Mouse (Mus musculus) hindbrain, embryonic 13.5 days (tissue): ENCODE data around the gene Dap3. TPM values are rescaled to one million over a fixed set of nuclear protein-coding genes. Genes with fewer than 3 reads are reported as not detected.
"Not testable (repeated sequence)": the region's sequence is repeated elsewhere in the genome, so short reads cannot be mapped to it uniquely, and the experiment has no call there.

Experiments used
- ATAC-seq: fragments of 200-750 bp; cut with Nextera tagmentation; 2 replicates; pipeline ENCODE4 v1.8.0; 2017; ENCODE audit warnings: moderate TSS enrichment; ENCODE audit not compliant: low FRiP score
- H3K27ac ChIP-seq: fragments of 300-500 bp; sonication (generic); 2 replicates; pipeline ENCODE4 v1.5.1; 2015; ENCODE audit warnings: inconsistent platforms, mild to moderate bottlenecking, moderate library complexity
- H3K27me3 ChIP-seq: fragments of 300-500 bp; sonication (generic); 2 replicates; pipeline ENCODE4 v1.6.1; 2015; ENCODE audit warnings: mild to moderate bottlenecking, inconsistent platforms
- H3K36me3 ChIP-seq: fragments of 300-500 bp; sonication (generic); 2 replicates; pipeline ENCODE4 v1.6.1; 2015; ENCODE audit warnings: mild to moderate bottlenecking, inconsistent platforms
- H3K4me1 ChIP-seq: fragments of 300-500 bp; sonication (generic); replicated peaks from 2 replicates; pipeline ENCODE4 v1.6.1; 2015; ENCODE audit warnings: inconsistent platforms
- H3K4me2 ChIP-seq: fragments of 300-500 bp; sonication (generic); 2 replicates; pipeline ENCODE4 v1.6.1; 2015; ENCODE audit warnings: inconsistent platforms, mild to moderate bottlenecking, moderate library complexity
- H3K4me3 ChIP-seq: fragments of 300-500 bp; sonication (generic); 2 replicates; pipeline ENCODE4 v1.5.1; 2015; ENCODE audit warnings: mild to moderate bottlenecking, inconsistent platforms
- H3K9ac ChIP-seq: fragments of 300-500 bp; sonication (generic); 2 replicates; pipeline ENCODE4 v1.6.1; 2015; ENCODE audit warnings: mild to moderate bottlenecking, inconsistent platforms
- H3K9me3 ChIP-seq: fragments of 300-500 bp; sonication (generic); 2 replicates; pipeline ENCODE4 v1.6.1; 2016; ENCODE audit warnings: inconsistent platforms
- WGBS: fragments of 180-500 bp; shearing (Covaris S2); methylation state at CpG from one replicate; pipeline ENCODE4 v1.1.7; 2015; 5-methylcytosine and 5-hydroxymethylcytosine counted together
- polyA plus RNA-seq: library from polyadenylated mRNA; unstranded; fragments of >200 nt; fragmentation: Nextera tagmentation; extraction: Ambion mirVana; gene quantifications from 2 replicates; pipeline ENCODE4 v1.2.1, GENCODE M21; 2015

Gene Dap3
- 135 and 140 TPM in 2 replicates for polyA plus RNA-seq

DNA sequence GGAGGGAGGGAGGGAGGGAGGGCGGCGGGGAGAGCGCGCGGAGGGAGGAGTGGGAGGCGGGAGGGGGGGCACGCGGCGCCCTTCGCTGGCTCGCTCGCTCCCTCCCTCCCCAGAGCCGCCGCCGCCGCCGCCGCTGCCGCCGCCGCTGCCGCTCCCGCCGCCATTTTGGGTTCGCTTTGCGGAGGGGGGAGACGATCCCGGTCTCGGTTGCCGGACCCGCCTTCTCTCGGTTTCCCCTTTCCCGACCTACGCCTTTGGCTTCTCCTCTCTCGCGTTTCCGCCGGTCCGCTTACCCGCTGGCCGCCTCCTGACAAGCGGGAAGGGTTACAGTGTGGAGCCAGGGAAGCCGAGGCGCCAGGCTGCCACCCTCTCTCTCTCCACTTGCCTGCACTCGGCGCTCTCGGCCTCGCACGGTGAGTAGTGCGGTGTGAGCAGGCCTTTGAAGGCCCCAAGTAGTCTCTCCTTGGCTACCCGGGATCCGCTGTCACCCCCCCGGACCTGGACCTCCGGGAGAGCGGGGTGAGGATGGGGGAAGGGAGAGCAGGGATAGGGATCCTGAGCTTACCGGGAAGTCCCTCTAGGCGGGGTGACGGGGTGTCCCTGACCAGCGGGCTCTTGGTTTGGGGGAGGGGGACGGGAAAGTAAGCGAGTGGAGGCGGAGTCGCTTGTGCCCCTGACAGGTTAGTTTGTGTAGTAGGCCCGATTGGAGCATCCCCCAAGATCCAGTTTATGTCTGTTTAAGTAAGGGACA, at the start of gene Dap3, which contains the start of gene Ash1l:
TSS of gene Dap3 (minus strand) at position 606 of the 751 bp plus-strand sequence.
TSS of gene Ash1l (plus strand) at position 47 of the 751 bp plus-strand sequence.
- peak within 1 kb of the TSS; percentile 100 for H3K27ac ChIP-seq
- H3K9me3 ChIP-seq: no peaks in the 10 kb centered on the region
- H3K9ac ChIP-seq: peak within 1 kb of the TSS; percentile 95
- peak within 1 kb of the TSS; percentile 90 for H3K4me2 ChIP-seq
- H3K36me3 ChIP-seq: no peaks in the 10 kb centered on the region
- H3K4me1 ChIP-seq: peaks cover 43% of the 10 kb centered on the region
- H3K4me3 ChIP-seq: peak within 1 kb of the TSS; percentile 88
- ATAC-seq: peak; percentile 79
- 1% methylated on average over 37 of the region's 64 CpGs for WGBS
- no peaks in the 10 kb centered on the region for H3K27me3 ChIP-seq

DNA sequence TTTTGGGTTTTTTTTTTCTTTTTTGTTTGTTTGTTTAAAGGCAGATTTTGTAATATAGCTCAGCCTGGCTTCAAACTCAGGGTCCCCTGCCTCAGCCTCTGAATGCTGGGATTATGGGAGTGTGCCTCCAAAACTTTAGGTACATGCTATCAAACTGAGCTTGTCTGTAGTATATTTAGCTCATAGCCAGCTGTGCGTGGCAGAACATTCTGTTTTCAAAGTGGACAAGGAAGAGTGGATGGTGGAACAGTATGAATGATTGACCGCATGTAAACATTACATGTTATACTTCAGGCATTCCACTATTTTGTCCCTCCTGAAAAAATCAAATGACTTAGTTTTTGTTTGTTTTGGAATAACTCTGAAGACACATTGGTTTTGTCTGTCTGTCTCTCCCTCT, 41.8 kb upstream of the Dap3 start:
- Histone ChIP-seq H3K4me2 (no peak overlapping the region), H3K27ac (no peak overlapping the region), H3K9ac (no peak overlapping the region), H3K36me3 (no peaks in the 10 kb centered on the region; the same call in 1 of the 2 replicates), H3K4me1 (no peaks in the 10 kb centered on the region), H3K27me3 (no peaks in the 10 kb centered on the region), H3K9me3 (no peaks in the 10 kb centered on the region), H3K4me3 (no peak overlapping the region)
- ATAC-seq: no peak
- WGBS: 98% methylated on average over 2 of the region's 2 CpGs

DNA sequence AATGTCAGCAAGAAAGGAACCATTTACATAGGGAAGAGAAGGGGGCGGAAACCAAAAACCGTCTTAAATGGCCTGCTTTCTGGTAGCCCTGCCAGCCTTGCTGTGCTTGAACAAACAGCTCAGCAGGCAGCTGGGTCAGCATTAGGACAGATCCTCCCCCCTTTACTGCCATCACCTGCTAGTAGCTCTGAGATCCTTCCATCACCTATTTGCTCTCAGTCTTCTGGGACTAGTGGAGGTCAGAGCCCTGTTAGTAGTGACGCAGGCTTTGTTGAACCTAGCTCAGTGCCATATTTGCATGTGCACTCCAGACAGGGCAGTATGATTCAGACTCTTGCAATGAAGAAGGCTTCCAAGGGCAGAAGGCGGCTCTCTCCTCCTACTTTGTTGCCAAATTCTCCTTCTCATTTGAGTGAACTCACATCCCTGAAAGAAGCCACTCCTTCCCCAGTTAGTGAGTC, 33.0 kb upstream of the Dap3 start:
- Histone ChIP-seq H3K4me1 (peaks cover 7% of the 10 kb centered on the region), H3K27ac (no peak overlapping the region), H3K9ac (no peak overlapping the region), H3K27me3 (no peaks in the 10 kb centered on the region), H3K9me3 (no peaks in the 10 kb centered on the region), H3K4me2 (no peak overlapping the region), H3K36me3 (peaks cover 41% of the 10 kb centered on the region), H3K4me3 (no peak overlapping the region)
- 30% methylated on average over 4 of the region's 4 CpGs for WGBS
- no peak for ATAC-seq

DNA sequence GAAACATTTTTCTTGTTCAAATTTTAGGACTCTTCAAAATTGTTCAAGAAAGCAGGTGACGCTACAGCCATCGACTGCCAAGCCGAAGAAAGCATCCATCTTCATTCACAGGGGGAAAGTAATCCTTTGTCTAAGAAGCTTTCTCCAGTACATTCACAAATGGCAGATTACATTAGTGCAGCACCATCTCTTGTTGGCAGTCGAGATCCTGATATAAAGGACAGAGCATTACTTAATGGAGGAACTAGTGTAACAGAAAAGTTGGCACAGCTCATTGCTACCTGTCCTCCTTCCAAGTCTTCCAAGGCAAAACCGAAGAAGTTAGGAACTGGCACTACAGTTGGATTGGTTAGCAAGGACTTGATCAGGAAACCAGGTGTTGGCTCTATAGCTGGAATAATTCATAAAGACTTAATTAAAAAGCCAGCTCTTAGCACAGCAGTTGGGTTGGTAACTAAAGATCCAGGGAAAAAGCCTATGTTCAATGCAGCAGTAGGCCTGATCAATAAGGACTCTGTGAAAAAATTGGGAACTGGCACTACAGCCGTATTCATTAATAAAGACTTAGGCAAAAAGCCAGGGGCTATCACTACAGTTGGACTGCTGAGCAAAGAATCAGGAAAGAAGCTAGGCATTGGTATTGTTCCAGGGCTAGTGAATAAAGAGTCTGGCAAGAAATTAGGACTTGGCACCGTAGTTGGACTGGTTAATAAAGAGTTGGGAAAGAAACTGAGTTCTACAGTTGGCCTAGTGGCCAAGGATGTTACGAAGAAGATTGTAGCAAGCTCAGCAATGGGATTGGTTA, 30.4 kb upstream of the Dap3 start:
- Histone ChIP-seq H3K27ac (no peak overlapping the region), H3K9ac (no peak overlapping the region), H3K36me3 (peaks cover 41% of the 10 kb centered on the region), H3K9me3 (no peaks in the 10 kb centered on the region), H3K4me2 (no peak overlapping the region), H3K4me1 (peaks cover 7% of the 10 kb centered on the region), H3K4me3 (no peak overlapping the region), H3K27me3 (no peaks in the 10 kb centered on the region)
- 79% methylated on average over 8 of the region's 8 CpGs for WGBS
- ATAC-seq: no peak

DNA sequence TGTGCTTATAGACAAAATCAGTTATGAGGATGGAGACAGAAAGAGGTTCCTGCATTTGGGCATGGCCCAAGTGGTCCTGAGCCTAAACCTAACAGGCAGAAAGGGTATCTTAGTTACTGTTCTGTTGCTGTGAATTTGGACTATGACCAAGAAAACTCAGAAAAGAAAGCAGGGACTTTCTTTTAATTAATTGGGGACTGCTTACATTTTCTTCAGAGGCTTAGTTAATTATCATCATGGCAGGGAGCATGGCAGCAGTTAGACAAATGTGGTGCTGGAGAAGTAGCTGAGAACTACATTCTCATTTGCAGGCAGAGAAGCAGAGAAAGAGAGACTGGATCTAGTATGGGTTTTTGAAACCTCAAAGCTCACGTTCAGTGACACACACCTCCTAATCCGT, 24.0 kb upstream of the Dap3 start:
- H3K4me3 ChIP-seq: no peak overlapping the region
- 79% methylated on average over 2 of the region's 2 CpGs for WGBS
- H3K27ac ChIP-seq: no peak overlapping the region
- peaks cover 13% of the 10 kb centered on the region for H3K4me1 ChIP-seq
- no peaks in the 10 kb centered on the region for H3K27me3 ChIP-seq
- ATAC-seq: no peak
- H3K9me3 ChIP-seq: no peaks in the 10 kb centered on the region
- no peaks in the 10 kb centered on the region for H3K36me3 ChIP-seq
- H3K4me2 ChIP-seq: no peak overlapping the region
- H3K9ac ChIP-seq: no peak overlapping the region

DNA sequence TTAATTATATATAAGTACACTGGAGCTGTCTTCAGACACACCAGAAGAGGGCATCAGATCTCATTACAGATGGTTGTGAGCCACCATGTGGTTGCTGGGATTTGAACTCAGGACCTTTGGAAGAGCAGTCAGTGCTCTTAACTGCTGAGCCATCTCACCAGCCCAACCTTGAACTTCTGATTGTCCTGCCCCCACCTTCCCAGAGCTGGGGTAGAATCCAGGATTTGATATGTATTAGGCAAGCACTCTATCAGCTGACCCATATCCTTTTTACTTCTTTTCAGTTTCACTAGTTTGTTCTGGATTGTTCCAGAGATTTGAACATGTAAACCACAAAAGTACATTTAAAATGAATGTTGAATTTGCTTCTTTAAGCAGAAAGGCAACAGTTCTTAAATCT, 12.2 kb upstream of the Dap3 start:
- H3K4me3 ChIP-seq: not testable (repeated sequence)

DNA sequence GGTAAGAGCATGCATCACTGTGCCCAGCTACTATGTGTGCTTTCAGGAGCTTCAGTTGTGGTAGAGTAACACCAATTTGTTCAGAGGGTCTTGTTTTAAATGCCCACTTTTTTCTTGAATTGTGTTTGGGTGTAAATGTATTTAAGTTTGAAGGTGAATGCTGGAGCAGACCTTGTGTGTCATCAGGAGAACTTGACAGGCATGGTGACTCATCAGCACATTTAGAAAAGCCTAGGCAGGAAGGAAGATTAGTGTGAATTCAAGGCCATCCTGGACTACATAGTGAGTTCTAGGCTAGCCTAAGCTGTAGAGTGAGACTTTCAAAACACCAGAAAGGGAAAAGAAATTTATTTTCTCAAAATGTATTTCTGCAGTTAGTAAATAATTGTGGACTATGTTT, 2.8 kb upstream of the Dap3 start:
- Histone ChIP-seq H3K4me1 (peaks cover 28% of the 10 kb centered on the region), H3K4me2 (no peak overlapping the region), H3K4me3 (no peak overlapping the region), H3K36me3 (no peaks in the 10 kb centered on the region), H3K27ac (no peak overlapping the region), H3K9ac (no peak overlapping the region), H3K9me3 (no peaks in the 10 kb centered on the region), H3K27me3 (no peaks in the 10 kb centered on the region)
- ATAC-seq: no peak

More for the DNA sequence above, 12.2 kb upstream of the Dap3 start:
- not testable (repeated sequence) for H3K9ac ChIP-seq, H3K27ac ChIP-seq, H3K27me3 ChIP-seq, H3K4me1 ChIP-seq, ATAC-seq, H3K4me2 ChIP-seq, H3K9me3 ChIP-seq
- peaks cover 16% of the 10 kb centered on the region for H3K36me3 ChIP-seq

DNA sequence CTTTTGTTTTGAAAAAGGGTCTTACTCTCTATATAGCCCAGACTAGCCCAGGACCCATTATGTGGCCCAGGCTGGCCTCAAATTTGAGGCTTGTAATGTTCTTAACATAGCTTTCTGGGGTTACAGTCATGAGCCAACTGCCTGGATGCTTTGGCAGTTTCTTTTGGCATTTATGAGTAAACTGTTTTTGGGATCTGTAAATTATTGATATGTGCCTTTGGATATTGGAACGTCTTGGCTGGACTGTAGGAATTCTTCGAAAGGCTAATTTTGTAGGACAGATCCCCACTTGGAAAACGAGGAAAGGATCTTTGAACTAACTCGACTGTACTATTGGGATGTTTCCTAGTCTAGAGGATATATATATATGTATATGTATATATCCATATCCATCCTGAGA, 2.3 kb upstream of the Dap3 start:
- Histone ChIP-seq H3K9ac (no peak overlapping the region), H3K27ac (no peak overlapping the region), H3K4me1 (peaks cover 33% of the 10 kb centered on the region), H3K9me3 (no peaks in the 10 kb centered on the region), H3K27me3 (no peaks in the 10 kb centered on the region), H3K36me3 (no peaks in the 10 kb centered on the region), H3K4me2 (no peak overlapping the region), H3K4me3 (no peak overlapping the region)
- ATAC-seq: no peak
- WGBS: 83% methylated on average over 4 of the region's 4 CpGs

DNA sequence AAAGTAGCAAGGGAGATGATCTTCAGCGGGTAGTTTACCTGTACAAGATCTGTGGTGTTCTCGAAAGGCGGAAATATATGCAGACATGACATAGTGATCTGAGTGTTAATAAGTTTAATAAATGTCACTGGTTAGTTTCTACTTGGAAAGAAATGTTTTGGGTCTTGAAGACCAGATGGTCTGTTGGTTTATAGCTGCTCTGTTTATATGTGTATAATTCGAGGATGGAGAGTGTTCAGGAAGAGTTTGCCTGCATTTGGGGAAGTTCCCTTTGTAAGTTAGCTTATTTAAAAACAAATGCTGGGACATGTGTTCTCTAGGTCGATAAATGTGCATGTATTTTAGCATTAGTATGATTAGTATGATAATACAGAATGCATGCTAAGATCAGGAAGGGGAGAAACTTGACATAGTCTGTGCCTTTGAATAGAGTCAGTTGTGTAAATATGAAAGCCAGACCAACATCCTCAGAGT, 383 bp upstream of the Dap3 start:
- Histone ChIP-seq H3K4me1 (peaks cover 43% of the 10 kb centered on the region), H3K36me3 (no peaks in the 10 kb centered on the region), H3K4me2 (peak overlapping the region; percentile 90), H3K4me3 (peak overlapping the region; percentile 88), H3K9ac (peak overlapping the region; percentile 95), H3K9me3 (no peaks in the 10 kb centered on the region), H3K27me3 (no peaks in the 10 kb centered on the region), H3K27ac (peak overlapping the region; percentile 100)
- WGBS: 2% methylated on average over 5 of the region's 5 CpGs
- ATAC-seq: no peak

DNA sequence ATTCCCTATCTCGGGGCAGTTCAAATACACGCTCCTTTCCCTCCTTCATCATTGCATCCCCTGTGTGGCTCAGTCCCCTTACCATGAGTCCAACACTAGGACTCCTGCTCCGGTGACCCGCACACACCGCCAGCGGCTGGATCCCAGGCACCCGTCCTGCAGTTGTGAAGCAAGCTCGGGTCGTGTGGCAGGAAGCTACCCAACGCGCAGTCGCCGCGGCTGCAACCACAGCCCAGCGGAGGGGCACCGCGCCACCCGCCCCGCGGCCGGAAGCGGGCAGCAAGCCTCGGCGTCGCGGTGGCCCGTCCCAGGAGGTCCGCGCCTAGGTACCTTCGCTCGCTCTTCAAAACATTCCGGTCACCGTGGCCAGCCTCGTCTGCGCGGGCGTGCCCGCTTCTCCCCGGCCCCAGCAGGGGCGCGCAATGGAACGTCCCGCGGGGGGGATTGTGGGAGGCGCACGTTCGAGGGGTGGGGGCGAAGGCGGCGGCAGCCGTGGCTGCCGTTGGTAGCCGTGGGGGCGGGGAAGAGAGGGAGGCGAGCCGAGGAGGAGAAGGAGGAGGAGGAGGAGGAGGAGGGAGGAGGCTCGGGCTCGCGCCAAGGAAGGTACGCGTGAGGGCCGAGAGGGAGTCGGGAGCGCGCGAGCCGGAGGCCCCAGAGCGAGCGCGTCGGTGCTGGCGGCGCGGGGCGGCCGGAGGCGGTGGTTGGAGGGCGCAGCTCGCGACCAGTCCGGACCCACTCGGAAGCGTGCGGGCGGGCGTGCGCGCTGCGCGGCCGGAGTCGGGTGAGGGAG, 1.0 kb downstream of the Dap3 start:
- ATAC-seq: peak; percentile 93
- H3K9ac ChIP-seq: peak overlapping the region; percentile 95
- under 1% methylated on average over 50 of the region's 92 CpGs for WGBS
- H3K27ac ChIP-seq: peak overlapping the region; percentile 100
- H3K27me3 ChIP-seq: no peaks in the 10 kb centered on the region
- peaks cover 43% of the 10 kb centered on the region for H3K4me1 ChIP-seq
- H3K9me3 ChIP-seq: no peaks in the 10 kb centered on the region
- H3K36me3 ChIP-seq: no peaks in the 10 kb centered on the region
- peak overlapping the region; percentile 88 for H3K4me3 ChIP-seq
- peak overlapping the region; percentile 90 for H3K4me2 ChIP-seq

DNA sequence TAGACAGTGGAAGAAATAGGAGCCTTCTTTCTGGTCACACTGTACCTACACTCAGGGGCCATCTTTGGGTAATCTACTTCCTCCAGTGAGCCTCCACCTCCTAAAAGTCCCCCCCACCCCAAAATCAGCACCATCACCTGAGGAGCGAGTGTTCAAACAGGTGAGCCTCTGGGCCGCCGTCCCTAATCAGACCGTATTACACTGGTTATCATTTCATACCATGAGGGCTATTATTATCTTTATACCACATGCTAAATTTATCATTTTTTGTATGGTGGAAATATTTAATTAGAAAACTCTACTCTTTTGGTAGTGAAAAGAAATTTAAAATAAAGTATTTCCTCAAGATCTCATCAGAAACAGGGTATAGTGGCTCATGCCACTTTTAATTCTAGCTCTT, 6.9 kb downstream of the Dap3 start:
- H3K27me3 ChIP-seq: no peaks in the 10 kb centered on the region
- H3K9me3 ChIP-seq: no peaks in the 10 kb centered on the region
- WGBS: 92% methylated on average over 4 of the region's 4 CpGs
- H3K9ac ChIP-seq: no peak overlapping the region
- no peak overlapping the region for H3K4me2 ChIP-seq
- no peak overlapping the region for H3K27ac ChIP-seq
- peaks cover 23% of the 10 kb centered on the region for H3K4me1 ChIP-seq
- ATAC-seq: no peak
- H3K36me3 ChIP-seq: peaks cover 23% of the 10 kb centered on the region
- H3K4me3 ChIP-seq: no peak overlapping the region

DNA sequence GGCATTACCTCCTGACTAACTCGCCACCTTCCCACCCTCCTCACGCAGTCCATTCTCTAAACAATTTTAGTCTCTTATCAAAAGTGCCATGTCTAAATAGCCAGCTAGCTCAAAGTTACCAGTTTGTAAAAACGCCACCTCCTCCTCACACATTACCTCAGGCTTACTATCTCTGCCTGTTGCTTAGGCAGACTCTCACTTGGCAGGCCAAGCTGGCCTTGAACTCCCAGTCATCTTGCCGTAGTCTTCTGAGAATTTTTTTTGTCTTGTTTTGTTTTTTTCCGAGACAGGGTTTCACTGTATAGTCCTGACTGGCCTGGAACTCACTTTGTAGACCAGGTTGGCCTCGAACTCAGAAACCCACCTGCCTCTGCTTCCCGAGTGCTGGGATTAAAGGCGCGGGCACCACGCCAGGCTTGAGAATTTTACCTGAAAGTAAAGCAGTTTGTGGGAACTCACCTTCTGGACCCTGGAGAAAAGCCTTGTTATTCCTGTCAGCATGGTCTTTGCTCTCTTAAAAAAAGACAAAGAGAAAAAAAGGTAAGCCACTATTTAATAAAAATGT, 8.6 kb downstream of the Dap3 start:
- 96% methylated on average over 10 of the region's 10 CpGs for WGBS
- no peak for ATAC-seq
- Histone ChIP-seq H3K4me1 (peaks cover 6% of the 10 kb centered on the region), H3K4me3 (no peak overlapping the region), H3K9me3 (no peaks in the 10 kb centered on the region), H3K27me3 (no peaks in the 10 kb centered on the region), H3K4me2 (no peak overlapping the region), H3K36me3 (peaks cover 36% of the 10 kb centered on the region), H3K9ac (no peak overlapping the region), H3K27ac (no peak overlapping the region)
